Mouse (Mus musculus) adrenal gland, adult 18-20 months (tissue): ENCODE data around the gene T2. TPM values are rescaled to one million over a fixed set of nuclear protein-coding genes. Genes with fewer than 3 reads are reported as not detected.
"Not testable (repeated sequence)": the region's sequence is repeated elsewhere in the genome, so short reads cannot be mapped to it uniquely, and the experiment has no call there.

ENCODE experiments used
- DNase-seq, 2 experiments: peaks; one replicate each; pipeline ENCODE4 v3.0.0; 2021 to 2022; ENCODE audit warnings: low spot score in 2 of 2
- total RNA-seq, 2 experiments: library from RNA; stranded (reverse); gene quantifications; 1 replicate in 1 of 2; 2 replicates in 1 of 2; pipeline ENCODE4 v1.2.3; 2021

T2 gene
- total RNA-seq, 2 experiments from 2014 or later: not detected

DNA sequence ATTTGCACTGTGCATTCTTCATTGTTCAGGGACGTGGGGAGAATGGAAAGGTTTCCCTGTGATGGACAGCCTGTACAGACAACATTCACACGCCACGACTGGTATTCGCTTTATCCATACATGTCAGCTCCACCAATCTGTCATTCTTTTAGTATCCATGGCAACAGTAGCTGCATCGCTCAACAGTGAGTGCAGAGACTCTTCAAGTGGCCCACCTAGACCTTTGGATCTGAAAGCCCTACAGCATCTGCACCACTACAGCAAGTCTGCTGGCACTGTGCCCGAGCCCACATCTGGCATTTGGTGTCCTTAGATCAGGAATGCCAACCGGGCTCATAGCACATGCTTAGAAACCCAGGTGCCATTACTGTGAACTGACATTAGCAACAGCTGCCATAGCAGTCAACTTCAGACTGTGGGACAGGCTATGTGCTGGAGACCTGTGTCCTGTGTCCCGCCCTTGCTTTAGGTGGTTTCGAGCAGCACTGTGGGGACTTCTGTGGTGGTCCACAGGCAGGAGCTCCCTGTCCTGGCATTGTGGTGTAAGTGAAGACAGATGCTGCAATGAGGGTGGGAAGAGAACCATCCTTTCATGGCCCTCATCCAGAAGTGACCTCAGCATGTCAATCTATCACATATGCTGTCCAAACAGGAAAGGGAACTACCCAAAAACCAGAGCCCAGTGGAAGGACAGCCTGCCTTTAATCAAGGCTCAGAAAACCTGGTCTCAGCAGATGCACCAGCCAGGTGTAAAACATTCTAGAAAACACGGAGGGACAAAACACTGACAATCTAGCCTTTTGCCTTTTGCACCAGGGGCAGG lies 5.7 kb downstream of the T2 start:
- DNase-seq: no peak

DNA sequence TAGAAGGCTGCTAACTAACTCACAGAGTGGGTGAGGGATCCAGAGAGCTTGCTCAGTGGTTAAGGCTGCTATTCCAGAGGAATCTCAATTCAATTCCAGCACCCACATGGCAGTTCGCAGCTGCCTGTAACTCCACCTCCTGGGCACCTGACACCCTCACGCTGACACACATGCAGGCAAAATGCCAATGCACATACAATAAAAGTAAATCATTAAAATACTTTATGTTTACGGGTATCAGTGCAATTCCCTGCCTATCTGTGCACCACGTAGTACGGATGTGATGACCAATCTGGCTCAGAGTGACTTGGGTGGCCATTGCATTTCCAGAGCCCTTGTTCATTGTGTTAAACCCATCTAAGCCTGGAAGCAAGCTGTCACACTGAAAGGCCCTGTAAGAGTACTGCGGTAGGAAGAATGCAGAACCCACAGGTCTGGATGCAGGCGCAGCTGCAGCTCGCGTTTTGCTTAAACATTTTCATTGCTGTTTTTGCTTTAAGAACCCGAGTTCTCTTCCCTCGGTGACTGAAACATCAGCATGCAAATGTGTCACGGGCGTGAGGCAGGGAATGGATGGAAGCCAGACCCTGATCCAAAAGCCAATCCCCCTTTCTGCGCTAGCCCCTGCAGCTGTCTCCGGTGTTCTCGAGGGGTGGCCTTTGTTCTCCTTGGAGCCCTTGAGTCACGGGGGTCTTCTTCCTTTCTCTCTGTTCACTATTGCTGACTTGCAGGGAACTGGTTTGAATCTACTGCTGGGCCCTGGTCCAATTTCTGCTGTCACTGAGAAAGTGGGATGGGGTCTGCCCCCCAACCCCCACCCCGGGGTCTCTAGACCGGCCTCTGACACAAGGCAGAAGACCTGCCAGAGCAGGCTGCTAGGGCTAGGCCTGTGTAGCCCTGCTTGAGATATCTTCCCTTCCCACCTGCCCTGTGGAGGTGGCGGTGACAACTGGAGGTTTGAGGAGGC lies 12.0 kb downstream of the T2 start:
- no peak for DNase-seq

DNA sequence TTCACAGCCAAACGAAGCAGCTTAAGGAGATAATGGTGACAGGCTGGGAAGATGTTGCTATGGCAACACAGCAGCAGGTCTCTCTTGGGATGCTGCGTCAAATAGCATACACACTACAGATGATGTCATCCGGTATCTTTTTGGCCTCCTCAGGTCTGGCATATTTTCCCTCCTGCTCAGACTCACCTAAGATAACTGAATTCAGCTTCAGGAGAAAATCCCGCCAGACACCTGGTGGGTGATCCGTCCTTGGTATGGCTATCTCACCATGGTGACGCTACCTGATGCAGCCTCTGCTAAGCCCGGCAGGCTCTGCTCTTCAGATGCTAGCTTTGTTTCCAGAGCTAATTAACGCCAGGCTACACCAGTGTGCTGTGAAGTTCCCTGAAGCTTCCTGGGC lies 12.8 kb downstream of the T2 start:
- DNase-seq: no peak

GRCm38 (mm10) chr17:8369171-8369570 lies 13.4 kb downstream of the T2 start:
- DNase-seq: no peak

GRCm38 (mm10) chr17:8370634-8371229 lies 14.9 kb downstream of the T2 start:
- DNase-seq: no peak

- peak in 1 of 2 experiments; percentile 24 for DNase-seq
Observed at GRCm38 (mm10) chr17:8371834-8372233, 16.0 kb downstream of the T2 start.

GRCm38 (mm10) chr17:8372286-8373046 lies 16.7 kb downstream of the T2 start:
- DNase-seq: peak; percentile 67 to 72

- no peak for DNase-seq
Observed at GRCm38 (mm10) chr17:8377298-8377697, 21.5 kb downstream of the T2 start.

DNA sequence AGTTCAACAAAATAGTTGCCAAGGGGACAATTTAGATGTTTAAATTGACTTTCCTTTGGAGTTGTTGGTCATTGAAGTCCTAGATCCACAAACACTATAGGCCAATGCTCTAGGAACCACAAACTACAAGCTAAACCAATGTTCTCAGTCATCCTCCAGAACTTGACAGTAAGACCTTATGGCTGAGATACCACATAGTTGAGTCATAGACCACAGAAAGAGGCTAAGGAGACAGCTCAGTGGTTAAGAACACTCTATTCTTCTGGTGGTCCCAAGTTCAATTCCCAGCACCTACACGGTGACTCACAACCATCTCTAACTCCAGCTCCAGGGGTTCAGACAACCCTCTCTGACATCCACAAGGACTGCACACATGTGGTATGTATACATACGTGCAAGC lies 29.6 kb downstream of the T2 start:
- no peak for DNase-seq

GRCm38 (mm10) chr17:8388463-8388862 lies 32.7 kb downstream of the T2 start:
- DNase-seq: no peak

GRCm38 (mm10) chr17:8388990-8389789 lies 33.4 kb downstream of the T2 start:
- DNase-seq: no peak

DNA sequence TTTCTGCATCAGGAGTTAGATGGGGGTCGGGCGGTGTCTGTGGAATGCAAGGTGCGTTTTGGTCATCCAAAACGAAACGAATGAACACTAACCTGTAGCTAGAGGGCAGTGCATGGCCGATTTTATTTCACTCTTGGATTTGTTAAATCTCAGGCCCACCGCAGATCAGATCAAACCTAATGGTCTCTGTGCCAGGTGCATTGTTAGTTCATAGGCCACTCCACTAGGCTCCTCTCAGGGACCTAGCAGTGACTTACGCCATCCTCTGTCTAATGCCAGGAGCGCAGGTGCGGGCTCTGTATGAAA lies 34.0 kb downstream of the T2 start:
- DNase-seq: no peak

DNA sequence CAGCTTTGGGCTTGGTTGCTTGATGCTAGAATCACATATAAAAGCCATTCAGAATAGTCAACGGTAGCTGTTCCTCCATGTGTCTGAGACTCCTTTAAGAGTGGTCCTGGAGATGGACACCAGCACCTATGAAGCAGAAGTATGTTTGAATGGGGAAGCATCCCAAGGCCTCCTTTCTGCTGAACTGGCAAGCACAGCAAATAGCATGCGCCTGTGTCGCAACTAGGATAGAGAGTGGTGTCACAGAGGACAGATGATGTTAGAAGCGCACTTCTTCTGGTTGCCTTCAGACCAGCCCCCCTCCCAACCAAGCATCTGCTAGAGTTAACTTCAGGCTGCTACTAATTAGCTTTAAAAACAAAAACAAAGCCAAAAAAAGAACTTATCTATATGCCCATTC lies 34.7 kb downstream of the T2 start:
- DNase-seq: no peak

DNA sequence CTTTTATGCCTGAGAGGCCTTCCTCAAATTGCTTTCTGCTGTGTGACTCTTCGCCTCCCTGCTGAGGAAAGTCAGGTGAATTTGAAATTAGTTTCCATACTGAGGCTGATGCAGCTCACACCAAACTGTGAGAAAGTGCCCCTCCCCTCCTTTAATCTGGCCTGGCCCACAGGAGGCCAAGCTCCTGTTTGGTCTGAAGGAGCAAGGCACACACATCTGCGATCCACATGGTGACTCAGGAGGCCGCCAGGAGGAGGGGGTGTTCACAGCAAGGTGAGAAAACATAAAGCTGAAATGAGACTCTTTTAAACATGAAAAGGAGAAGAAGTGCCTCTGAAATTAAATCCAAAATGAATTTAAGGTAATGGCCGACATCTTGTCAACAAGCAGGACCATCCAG lies 40.6 kb downstream of the T2 start:
- DNase-seq: no peak

DNA sequence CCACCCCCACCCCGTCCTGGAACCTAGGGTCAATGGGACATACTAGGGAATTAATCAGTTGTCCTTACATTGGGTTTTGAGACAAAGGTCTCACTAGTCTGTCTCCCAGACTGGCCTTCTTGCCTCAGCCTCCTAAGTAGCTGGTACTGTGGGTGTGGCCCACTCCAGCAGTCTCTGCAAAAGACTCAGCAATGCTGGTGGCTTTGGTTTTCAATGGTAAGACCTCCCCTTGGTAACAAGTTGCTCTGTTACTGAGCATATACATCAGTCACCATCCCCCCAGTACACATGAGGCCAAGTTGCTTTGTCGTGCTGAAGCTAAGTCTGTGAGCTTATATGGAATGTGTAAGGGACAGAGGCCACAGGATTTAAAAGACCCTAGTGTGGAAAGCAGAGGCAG lies 42.2 kb downstream of the T2 start:
- no peak for DNase-seq

- not testable (repeated sequence) for DNase-seq
Observed at GRCm38 (mm10) chr17:8403932-8404331, 48.1 kb downstream of the T2 start.

GRCm38 (mm10) chr17:8406285-8406684 lies 50.5 kb downstream of the T2 start:
- DNase-seq: no peak

DNA sequence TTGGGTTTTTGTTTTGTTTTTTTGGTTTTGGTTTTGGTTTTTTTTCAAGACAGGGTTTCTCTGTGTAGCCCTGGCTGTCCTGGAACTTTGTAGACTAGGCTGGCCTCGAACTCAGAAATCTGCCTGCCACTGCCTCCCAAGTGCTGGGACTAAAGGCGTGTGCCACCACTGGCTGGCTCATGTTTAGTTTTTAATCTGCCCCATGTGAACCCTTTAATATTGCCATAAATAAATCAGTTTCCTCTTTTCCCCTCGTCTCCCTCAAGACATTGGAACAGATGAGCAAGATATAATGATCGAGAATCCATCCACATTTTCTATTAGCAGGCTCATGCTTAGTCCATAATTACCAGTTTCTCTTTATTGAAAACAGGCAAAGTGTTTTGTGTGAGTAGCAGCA lies 52.2 kb downstream of the T2 start:
- DNase-seq: not testable (repeated sequence)

- no peak for DNase-seq
Observed at GRCm38 (mm10) chr17:8408589-8409295, 53.0 kb downstream of the T2 start.

DNA sequence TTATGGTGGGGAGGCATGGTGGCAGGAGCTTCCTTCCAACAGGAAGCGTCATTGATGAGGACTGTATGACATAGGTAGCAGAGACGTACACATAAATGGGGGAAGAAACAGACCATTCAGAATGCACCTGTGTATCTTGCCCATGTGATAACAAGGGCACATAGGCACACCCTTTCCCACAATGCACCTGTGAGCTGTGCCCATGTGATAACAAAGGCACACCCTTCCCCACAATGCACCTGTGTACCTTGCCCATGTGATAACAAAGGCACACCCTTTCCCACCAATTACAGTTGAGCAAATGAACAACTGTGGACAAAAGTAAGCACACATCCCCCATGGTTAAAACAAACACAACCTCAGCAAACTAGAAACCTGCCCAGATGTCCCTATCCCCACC lies 54.5 kb downstream of the T2 start:
- no peak for DNase-seq
